Comparison of ENCODE assay signal across 15 mouse cellular contexts in genomic region chr1:79927740-79928139, GRCm38 (mm10).
"Had no signal": no experiment of that assay in that cellular context is flagged by ENCODE, and none has a peak within 500 bp of the region (broad histone marks: within the 10 kb centered on the region; RNA-seq: fewer than 3 reads in every experiment).

No protein-coding gene starts in this region.

- H3K4me2 ChIP-seq: neural tube, embryonic 15.5 days; stomach, embryonic 15.5 days had no signal

- H3K9ac ChIP-seq: neural tube, embryonic 15.5 days; stomach, embryonic 15.5 days had no signal

- H3K36me3 ChIP-seq: neural tube, embryonic 15.5 days; stomach, embryonic 15.5 days had no signal

- H3K4me3 ChIP-seq: neural tube, embryonic 15.5 days; stomach, embryonic 15.5 days had no signal

- H3K4me1 ChIP-seq: neural tube, embryonic 15.5 days; stomach, embryonic 15.5 days had no signal

- DNase-seq: retina, postnatal 1 day; right cerebral cortex, adult 18-20 months; right cerebral cortex, postnatal 14 days; right cerebral cortex, postnatal 25 days; right cerebral cortex, postnatal 4 days; spleen, adult 18-20 months; thymus, adult 18-20 months; thymus, adult 2 months; thymus, postnatal 14 days; thymus, postnatal 25 days; thymus, postnatal 36 days; thymus, postnatal 4 days had no signal

- H3K27ac ChIP-seq: neural tube, embryonic 15.5 days; stomach, embryonic 15.5 days; stomach, postnatal 0 days had no signal

- H3K9me3 ChIP-seq: neural tube, embryonic 15.5 days; stomach, embryonic 15.5 days had no signal

- H3K27me3 ChIP-seq: neural tube, embryonic 15.5 days; stomach, embryonic 15.5 days had no signal
